Mouse (Mus musculus) layer of hippocampus, adult 18-20 months (tissue): ENCODE measurements at regions not wholly inside any gene's neighbourhood (a gene's known extent, or its start where the extent isn't known, plus 50 kb on each side); places are given as distances from the start of the nearest gene placed in this dataset.

ENCODE experiments used
- DNase-seq, 2 experiments: peaks; one replicate each; pipeline ENCODE4 v3.0.0; 2022; ENCODE audit warnings: low spot score in 2 of 2

GRCm38 (mm10) chr12:67471666-67472065 lies 249.3 kb upstream of the Mdga2 start:
- DNase-seq, result no peak

- no peak for DNase-seq
Observed at GRCm38 (mm10) chr12:67471001-67471400, 248.7 kb upstream of the Mdga2 start.

DNA sequence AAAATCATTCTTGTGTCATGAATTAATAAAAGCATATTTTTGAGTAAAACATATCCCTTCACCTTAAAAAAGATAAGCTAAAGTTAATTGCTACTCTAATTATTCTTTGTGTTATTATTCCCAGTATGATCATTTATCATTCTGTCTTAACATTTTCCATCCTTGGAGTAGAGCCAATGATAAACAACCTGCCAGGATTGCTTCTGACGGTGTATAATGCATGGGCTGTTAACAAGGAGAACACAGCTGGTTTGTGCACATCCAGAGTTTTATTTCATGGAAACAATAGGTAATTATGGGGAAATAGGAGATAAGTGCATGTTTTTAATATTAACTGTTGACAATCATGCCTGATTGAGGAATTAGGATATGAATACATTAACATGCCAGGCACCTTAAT lies 226.8 kb upstream of the Mdga2 start:
- no peak for DNase-seq

DNA sequence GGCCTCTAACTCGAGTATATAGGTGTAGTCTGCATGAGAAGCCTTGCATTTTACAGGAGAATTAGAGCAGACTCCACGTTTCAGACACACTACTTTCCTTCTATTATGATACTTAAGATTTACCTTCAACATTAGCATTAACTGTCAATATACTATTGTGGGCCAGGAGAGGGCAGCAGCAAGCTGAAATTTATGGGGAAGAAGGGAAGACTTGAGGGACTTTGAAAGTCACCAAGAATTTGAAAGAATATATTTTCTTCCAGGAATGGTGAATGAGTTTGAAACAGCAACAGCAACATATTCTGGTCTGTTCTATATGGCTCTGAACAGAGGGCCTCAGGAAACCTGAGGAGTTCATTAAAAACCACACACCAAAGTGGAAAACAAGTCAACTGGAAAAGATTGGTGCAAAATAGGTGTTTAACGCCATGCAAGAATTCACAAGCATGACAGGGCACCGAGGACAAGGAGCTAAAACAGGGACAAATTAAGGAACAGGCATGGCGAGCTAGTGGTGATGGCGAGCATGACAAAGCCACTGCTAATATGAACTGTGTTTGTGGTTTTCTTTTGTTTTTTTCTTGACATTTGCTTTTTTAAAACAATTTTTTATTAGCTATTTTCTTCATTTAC lies 208.1 kb upstream of the Mdga2 start:
- peak; percentile 20 to 51 for DNase-seq

GRCm38 (mm10) chr12:67426801-67427200 lies 204.5 kb upstream of the Mdga2 start:
- DNase-seq, result no peak

- DNase-seq, result no peak
Observed at GRCm38 (mm10) chr12:67399537-67399936, 177.2 kb upstream of the Mdga2 start.

GRCm38 (mm10) chr12:67374530-67374929 lies 152.2 kb upstream of the Mdga2 start:
- DNase-seq, result peak in 1 of 2 experiments; percentile 10

DNA sequence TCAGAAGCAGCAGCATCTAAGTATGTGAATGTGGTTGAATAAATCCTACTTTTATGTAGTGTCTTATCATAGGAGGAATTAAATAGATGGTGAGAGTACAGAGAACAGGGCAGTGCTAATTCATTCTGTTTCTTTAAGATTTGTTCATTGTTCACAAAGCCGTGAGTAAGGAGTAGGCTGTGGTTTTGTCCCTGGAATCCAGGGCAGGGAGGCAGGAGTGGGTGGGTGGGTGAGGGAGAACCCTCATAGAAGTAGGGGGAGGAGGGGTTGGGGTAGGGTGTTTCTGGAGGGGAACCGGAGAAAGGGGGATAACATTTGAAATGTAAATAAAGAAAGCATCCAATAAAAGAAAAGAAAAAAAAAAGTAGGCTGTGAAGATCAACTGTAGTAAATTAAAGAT lies 126.2 kb upstream of the Mdga2 start:
- no peak for DNase-seq

DNA sequence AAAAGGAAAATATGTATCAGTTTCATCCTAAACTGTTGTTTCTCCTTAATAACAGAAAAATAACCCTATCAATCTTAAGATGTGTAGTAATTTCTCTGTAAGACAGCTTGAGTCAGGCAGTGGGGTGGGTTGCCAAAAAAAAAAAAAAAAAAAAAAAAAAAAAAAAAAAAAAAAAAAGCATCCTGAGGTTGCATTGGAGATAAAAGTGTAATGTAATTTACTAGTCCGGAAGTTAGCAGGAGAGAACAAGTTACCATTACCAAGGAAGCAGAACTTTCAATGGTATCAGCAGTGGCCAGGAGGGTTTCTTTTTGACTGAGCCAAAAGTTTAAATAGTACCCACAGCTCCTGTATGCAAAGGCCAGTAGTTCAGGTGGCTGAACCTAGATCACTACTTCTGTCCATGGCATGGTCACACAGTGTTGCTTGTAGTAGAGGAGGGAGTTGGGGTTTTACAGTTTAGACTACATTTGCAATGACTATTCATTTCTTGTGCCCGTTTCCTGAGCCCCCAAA lies 110.2 kb upstream of the Mdga2 start:
- DNase-seq, result no peak

- no peak for DNase-seq
Observed at GRCm38 (mm10) chr12:67326326-67326725, 104.0 kb upstream of the Mdga2 start.

GRCm38 (mm10) chr12:67325799-67326198 lies 103.5 kb upstream of the Mdga2 start:
- no peak for DNase-seq

DNA sequence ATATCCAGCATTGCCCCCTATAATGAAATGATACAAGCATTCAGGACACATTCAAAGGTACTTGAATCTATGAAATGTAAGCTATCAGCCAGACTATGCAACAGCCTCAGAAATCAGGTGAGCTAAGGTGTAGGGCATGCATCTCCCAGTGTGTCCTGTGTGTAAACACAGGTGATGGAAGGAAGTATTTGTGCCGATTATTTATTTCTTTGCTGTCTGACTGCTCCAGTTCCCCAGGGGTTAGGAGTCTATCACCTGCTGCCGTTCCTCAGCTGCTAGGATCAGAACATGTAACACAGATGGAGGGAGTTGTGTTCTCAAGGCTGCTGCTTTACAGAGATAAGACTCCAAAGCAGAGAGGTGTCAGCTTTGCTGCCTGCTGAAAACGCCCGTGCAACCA lies 103.0 kb upstream of the Mdga2 start:
- DNase-seq, result no peak

DNA sequence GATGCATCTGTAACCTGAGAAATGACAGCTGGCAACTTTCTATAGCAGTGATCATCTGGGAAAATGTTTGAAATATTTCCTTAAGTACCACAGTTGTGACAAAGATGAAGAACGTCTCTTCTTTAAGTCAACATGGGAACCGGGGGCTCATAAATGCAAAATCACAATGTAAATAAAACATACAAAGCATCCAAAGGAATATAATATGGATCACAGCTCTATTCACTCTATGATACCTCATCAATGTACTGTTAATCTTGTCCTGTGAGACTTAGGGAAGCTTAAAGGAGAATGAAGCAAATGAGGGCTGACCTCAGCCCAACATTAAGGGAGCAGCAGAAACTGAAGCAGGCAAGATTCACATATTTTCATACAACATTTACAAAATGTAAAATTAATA lies 96.3 kb upstream of the Mdga2 start:
- no peak for DNase-seq

- DNase-seq, result no peak
Observed at GRCm38 (mm10) chr12:67300245-67300644, 77.9 kb upstream of the Mdga2 start.

- DNase-seq, result no peak
Observed at GRCm38 (mm10) chr12:67290054-67290453, 67.7 kb upstream of the Mdga2 start.

DNA sequence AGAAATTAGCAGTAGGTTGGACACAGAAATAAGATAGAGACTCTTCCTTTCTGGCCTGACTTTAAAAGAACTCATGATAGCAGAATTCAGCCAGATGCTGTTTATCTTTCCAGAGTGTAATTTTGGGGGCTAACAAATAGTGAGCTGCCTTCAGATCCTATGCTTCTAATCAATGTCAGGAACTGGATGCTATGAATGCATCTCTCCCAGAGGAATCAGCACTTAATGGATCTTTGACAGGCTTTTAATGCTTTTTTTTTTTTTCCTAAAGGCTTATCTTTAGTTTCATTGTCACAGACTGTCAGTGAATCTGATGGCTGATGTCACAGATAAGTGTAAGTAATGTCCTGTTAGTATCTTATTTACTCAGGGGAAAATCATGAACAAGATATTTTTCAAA lies 50.5 kb upstream of the Mdga2 start:
- DNase-seq, result no peak

- no peak for DNase-seq
Observed at GRCm38 (mm10) chr12:67272329-67272728, 50.0 kb upstream of the Mdga2 start.
